Mouse (Mus musculus) cerebellum, adult 9-10 months (tissue): ENCODE measurements around the gene Tbc1d13.

Source experiments
- DNase-seq: peaks from one replicate; pipeline ENCODE4 v3.0.0; 2022

The Tbc1d13 gene

DNA sequence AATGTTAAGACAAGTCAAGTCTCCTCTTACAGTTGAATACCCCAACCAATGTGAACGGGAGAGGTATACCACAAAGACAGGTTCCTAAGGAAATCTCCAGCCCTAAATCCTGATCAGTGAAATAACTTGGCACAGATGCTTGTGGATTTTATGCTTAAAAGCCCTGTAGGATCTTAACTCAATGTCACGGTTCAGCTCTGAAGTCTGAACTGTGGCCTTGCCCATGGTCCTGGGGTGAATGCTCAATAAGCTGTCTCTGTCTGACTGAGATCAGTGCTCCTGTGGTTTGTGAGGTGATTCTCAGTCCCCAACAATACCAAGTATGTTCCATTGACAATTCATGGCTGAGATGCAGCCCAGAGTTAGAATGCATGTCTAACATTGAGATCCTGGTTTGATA, 48.9 kb downstream of the Tbc1d13 start:
- no peak for DNase-seq

DNA sequence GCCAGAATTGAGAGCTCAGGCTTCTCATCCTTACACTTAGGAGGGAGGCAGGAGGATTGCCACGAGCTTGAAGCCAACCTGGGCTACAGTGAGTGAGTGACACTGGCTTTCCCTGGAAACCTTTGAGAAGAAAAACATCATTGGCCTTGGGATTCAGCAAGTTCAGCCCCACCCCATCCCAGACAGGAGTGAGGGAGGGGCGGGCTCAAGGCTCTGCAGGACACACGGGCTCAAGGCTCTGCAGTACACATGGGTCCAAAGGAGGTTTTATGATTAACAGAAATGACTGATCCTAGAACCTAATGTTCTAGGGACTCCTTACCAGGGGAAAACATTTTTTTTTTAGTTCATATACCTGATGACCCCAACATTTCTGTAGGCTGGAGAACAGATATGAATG, 50.2 kb downstream of the Tbc1d13 start:
- DNase-seq: no peak

DNA sequence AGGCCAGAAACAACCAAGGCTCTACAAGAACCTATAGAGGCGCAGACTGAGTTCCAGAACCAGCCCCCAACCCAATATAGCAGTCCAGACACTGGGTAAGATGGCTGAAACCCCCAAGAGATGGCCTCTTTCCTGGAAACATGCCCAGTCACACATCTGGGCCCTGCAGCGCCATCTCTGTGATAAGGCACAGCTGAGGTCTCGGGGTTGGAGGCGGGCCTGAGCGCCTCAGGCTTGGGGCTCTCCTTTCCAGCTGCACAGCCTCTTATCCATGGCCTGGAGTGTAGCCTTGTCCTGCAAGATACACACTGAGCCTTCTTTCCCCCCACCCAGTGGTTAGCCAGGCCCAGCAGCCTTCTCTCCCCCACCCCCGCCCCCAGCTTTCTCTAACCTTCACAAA, 51.7 kb downstream of the Tbc1d13 start:
- no peak for DNase-seq

DNA sequence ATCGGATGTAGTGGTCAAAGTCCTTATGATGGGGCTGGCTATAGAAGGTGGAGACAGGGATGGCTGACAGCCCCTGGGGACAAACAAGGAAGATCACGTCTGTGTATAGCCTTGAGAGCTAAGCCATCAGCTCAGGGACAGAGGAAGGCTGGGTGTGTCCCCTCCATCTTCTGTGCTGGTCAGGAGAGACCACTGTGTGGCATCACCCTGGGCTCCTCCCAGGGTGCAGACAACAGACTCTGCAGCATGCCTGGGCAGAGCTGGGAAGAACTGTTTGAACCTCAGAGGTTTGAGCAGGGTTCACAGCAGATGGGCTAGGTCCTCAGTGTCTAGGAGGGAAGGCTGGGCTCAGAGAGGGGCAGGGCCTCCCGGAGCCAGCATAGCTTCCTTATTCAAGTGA, 52.1 kb downstream of the Tbc1d13 start:
- DNase-seq: no peak

DNA sequence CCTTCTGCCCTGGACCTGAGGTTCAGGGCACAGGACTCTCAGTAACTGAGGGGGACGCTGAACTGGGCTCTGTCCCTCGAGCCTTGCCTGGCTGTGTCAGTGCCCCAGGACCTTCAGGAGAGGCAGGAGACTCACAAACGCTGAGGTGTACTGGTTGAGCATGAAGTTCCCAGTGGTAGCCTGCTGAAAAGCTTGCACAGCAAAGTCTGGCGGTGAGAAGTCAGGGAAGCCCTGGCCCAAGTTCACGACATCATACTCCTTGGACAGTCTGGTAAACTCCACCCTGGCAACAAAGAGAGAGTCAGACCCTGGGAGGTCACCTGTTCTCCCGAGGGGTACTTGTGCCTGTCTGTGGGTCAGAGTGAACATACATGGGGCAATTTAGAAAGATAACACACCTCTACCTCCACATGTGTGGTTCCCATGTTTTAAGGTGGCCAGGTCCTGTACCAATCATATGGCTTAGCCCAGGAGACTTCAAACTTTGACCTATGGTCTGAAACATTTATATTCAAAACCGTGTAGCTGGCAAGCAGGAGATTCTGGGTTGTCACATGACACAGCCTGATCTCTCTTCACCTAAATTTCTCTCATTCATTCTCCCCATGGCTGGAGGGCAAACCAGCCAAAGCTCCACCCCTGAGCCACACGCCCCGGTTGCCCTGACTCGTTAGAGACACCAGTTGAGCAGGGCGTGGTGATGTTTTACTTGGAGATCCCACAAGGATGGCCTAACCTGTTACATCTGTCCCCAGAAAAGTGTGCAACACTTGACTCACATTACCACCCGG, 58.4 kb downstream of the Tbc1d13 start:
- no peak for DNase-seq

DNA sequence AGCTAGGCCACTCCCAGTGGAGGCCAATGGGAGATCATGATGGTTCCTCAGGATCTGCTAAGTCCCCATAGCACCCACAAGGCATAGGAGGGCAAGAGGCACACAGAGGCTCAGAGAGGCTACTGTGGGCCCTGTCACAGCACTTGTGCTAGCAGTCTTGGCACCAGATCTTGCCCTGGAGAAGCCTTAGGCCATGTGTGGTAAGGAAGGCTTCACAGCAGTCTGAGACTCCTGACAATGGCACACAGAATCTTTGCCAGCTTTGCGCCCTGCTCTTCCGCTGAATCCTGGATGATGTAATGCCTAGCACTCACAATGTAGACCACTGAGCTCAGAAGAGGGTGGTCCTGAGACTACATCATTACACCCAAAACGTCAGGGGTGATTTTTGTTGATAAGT, 61.1 kb downstream of the Tbc1d13 start:
- no peak for DNase-seq

DNA sequence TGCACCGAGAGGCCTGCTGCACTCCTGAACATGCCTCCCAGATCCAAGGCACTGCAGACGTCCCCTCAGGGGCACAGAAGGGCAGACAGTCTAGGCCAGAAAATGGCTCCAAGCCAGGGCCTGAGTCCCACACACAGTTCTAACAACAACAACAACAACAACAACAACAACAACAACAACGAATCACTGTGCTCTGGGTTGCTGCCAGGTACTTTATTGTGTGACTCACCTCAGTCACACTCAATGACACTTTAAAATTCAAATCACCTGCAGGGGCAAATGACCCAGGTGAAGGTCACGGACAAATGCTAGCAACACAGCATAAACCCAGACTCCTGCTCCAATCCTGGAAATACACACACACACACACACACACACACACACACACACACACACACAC, 64.5 kb downstream of the Tbc1d13 start:
- no peak for DNase-seq

DNA sequence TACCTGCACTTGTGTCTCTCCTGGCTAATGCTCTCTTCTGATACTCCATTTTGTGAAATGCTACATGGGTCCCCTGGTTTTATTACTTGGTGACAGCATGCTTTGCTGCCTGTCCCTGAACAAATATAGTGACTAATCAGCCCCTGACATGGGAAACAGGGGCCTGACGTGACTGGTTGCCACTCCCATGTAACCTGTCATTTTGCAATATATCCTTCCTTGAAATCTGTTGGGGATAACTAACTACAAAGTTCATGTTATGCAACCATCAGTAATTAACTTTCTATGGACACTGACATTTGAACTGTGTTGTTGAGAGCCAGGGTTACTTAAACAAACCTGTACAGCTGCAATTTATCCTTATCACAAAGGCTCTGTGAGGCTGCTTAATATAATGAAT, 66.4 kb downstream of the Tbc1d13 start:
- no peak for DNase-seq

DNA sequence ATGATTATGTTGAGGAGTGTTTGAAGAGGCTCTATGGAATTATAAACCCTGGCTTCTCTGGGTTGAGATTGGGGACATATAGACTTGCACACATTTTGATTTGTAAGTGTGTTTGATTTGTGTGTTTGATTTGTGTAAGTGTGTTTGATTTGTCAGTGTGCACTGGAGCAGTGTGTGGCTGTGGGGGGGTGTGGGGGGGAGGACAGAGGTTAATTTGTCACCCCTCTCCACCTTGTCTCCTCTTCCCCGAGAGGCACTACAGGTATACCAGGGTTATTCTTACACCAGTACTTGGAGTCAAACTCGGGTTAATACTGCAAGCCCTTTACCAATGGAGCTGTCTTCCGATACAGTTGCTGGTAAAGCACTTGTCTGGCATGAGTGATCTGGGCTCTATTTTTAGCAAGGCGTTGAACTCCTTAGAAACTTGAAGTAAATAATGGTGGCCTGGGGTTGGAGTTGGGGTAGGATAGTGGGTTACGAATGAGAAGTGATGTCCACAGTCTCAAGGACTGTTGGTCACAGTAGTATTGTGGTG, 66.9 kb downstream of the Tbc1d13 start:
- DNase-seq: no peak
